22 mouse cellular contexts compared by ENCODE assay signal in the genomic region with DNA sequence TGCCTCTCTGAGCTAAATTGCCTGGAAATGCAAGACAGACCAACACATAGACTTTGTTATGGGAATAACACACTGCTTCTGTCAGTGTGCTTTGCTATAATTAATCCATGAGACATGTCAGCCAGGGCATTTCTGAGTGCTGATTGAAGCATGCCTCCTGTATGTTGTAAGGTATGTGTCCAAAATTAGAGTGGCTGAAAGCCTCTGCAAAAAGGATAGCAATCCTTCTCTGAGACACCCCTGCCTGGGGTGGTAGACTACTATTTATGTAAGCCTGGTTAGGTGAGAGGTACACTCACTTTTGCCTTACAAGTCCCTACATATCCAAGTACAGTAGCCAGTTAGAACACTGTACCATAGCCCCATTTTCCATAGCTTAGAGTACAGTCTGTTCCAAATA.
DNase-seq lines count a peak whose midpoint lies in the region; ATAC-seq and TF ChIP-seq lines count a peak whose summit lies in the region.
"Had no signal": no experiment of that assay in that cellular context is flagged by ENCODE, and none has a peak within 500 bp of the region (broad histone marks: within the 10 kb centered on the region; RNA-seq: fewer than 3 reads in every experiment).

No protein-coding gene starts in this region.

- H3K9ac ChIP-seq in heart, embryonic 13.5 days: no peak overlapping the region
- no peak overlapping the region for H3K9ac ChIP-seq in heart, embryonic 11.5 days (ENCODE audit: low read depth, low read length)
- H3K9ac ChIP-seq in heart, embryonic 15.5 days: no peak overlapping the region
- no peak overlapping the region for H3K9ac ChIP-seq in heart, postnatal 0 days (replicated peaks; ENCODE audit: low read depth, low read length)
- H3K9ac ChIP-seq: embryonic facial prominence, embryonic 13.5 days; embryonic facial prominence, embryonic 15.5 days; forebrain, embryonic 12.5 days had no signal

- intact Hi-C loops in heart, postnatal 25 days (cut with DNase I): no loop called here

- peaks cover 10% of the 10 kb centered on the region for H3K4me1 ChIP-seq in heart, embryonic 13.5 days
- H3K4me1 ChIP-seq in heart, embryonic 11.5 days (ENCODE audit: control insufficient read depth, insufficient read depth, low read length): no peaks in the 10 kb centered on the region
- peaks cover 8% of the 10 kb centered on the region for H3K4me1 ChIP-seq in heart, embryonic 15.5 days (replicated peaks)
- H3K4me1 ChIP-seq in heart, postnatal 0 days (ENCODE audit: control insufficient read depth, insufficient read depth): no peaks in the 10 kb centered on the region
- H3K4me1 ChIP-seq: embryonic facial prominence, embryonic 13.5 days; embryonic facial prominence, embryonic 15.5 days; forebrain, embryonic 10.5 days; forebrain, embryonic 12.5 days had no signal

- no peak for ATAC-seq in heart, embryonic 13.5 days (ENCODE audit: extremely low read depth, insufficient number of reproducible peaks, low FRiP score, low TSS enrichment)
- no peak for ATAC-seq in heart, embryonic 11.5 days (replicated peaks; ENCODE audit: insufficient number of reproducible peaks, low FRiP score, low TSS enrichment)
- ATAC-seq in heart, embryonic 15.5 days (replicated peaks; ENCODE audit: insufficient number of reproducible peaks, insufficient read depth, low FRiP score, low read depth): peak; percentile 58; the same call in 1 of the 2 replicates
- ATAC-seq in heart, postnatal 0 days (ENCODE audit: insufficient read depth, low read depth): peak; percentile 58
- ATAC-seq: forebrain, embryonic 14.5 days had no signal

- no peak for TF ChIP-seq EP300 in heart, postnatal 0 days (IDR thresholded peaks at IDR 0.05; ENCODE audit: low read depth)

- no peaks in the 10 kb centered on the region for H3K27me3 ChIP-seq in heart, embryonic 13.5 days (replicated peaks)
- no peaks in the 10 kb centered on the region for H3K27me3 ChIP-seq in heart, embryonic 11.5 days (ENCODE audit: control insufficient read depth, insufficient read depth, low read length)
- no peaks in the 10 kb centered on the region for H3K27me3 ChIP-seq in heart, embryonic 15.5 days
- no peaks in the 10 kb centered on the region for H3K27me3 ChIP-seq in heart, postnatal 0 days (ENCODE audit: control insufficient read depth, insufficient read depth, low read length)
- H3K27me3 ChIP-seq: embryonic facial prominence, embryonic 13.5 days; embryonic facial prominence, embryonic 15.5 days; forebrain, embryonic 12.5 days had no signal

- TF ChIP-seq CTCF in heart, postnatal 0 days (IDR thresholded peaks at IDR 0.05; ENCODE audit: low read depth): no peak

- no peaks in the 10 kb centered on the region for H3K9me3 ChIP-seq in heart, embryonic 13.5 days
- H3K9me3 ChIP-seq in heart, embryonic 11.5 days (replicated peaks; ENCODE audit: control insufficient read depth, low read length): no peaks in the 10 kb centered on the region
- no peaks in the 10 kb centered on the region for H3K9me3 ChIP-seq in heart, embryonic 15.5 days (replicated peaks)
- H3K9me3 ChIP-seq in heart, postnatal 0 days (replicated peaks; ENCODE audit: control insufficient read depth, low read length): no peaks in the 10 kb centered on the region
- H3K9me3 ChIP-seq: embryonic facial prominence, embryonic 13.5 days; embryonic facial prominence, embryonic 15.5 days; forebrain, embryonic 10.5 days; forebrain, embryonic 12.5 days had no signal

- peak overlapping the region; percentile 56 for H3K27ac ChIP-seq in heart, embryonic 13.5 days (replicated peaks)
- H3K27ac ChIP-seq in heart, embryonic 11.5 days (ENCODE audit: low read depth, low read length): no peak overlapping the region
- H3K27ac ChIP-seq in heart, embryonic 15.5 days: peak overlapping the region; percentile 66
- H3K27ac ChIP-seq in heart, postnatal 0 days (ENCODE audit: low read depth): no peak overlapping the region
- H3K27ac ChIP-seq: embryonic facial prominence, embryonic 13.5 days; embryonic facial prominence, embryonic 15.5 days; forebrain, embryonic 10.5 days; forebrain, embryonic 12.5 days had no signal

- H3K4me3 ChIP-seq in heart, embryonic 13.5 days: no peak overlapping the region
- no peak overlapping the region for H3K4me3 ChIP-seq in heart, embryonic 11.5 days (ENCODE audit: low read depth, low read length)
- no peak overlapping the region for H3K4me3 ChIP-seq in heart, embryonic 15.5 days
- H3K4me3 ChIP-seq in heart, postnatal 0 days (ENCODE audit: low read depth, low read length): no peak overlapping the region
- H3K4me3 ChIP-seq: embryonic facial prominence, embryonic 13.5 days; embryonic facial prominence, embryonic 15.5 days; erythroblast, embryonic 14.5 days; forebrain, embryonic 10.5 days; forebrain, embryonic 12.5 days had no signal

- no peak overlapping the region for H3K4me2 ChIP-seq in heart, embryonic 13.5 days
- no peak overlapping the region for H3K4me2 ChIP-seq in heart, embryonic 11.5 days
- peak overlapping the region; percentile 13; the same call in 1 of the 2 replicates for H3K4me2 ChIP-seq in heart, embryonic 15.5 days
- no peak overlapping the region for H3K4me2 ChIP-seq in heart, postnatal 0 days (ENCODE audit: low read depth, low read length)
- H3K4me2 ChIP-seq: embryonic facial prominence, embryonic 13.5 days; embryonic facial prominence, embryonic 15.5 days; forebrain, embryonic 12.5 days had no signal

- no peaks in the 10 kb centered on the region for H3K36me3 ChIP-seq in heart, embryonic 13.5 days
- no peaks in the 10 kb centered on the region for H3K36me3 ChIP-seq in heart, embryonic 11.5 days (ENCODE audit: control insufficient read depth, insufficient read depth, low read length)
- no peaks in the 10 kb centered on the region for H3K36me3 ChIP-seq in heart, embryonic 15.5 days
- H3K36me3 ChIP-seq in heart, postnatal 0 days (replicated peaks; ENCODE audit: control insufficient read depth, insufficient read depth, low read length): no peaks in the 10 kb centered on the region
- H3K36me3 ChIP-seq: embryonic facial prominence, embryonic 13.5 days; embryonic facial prominence, embryonic 15.5 days; forebrain, embryonic 10.5 days; forebrain, embryonic 12.5 days had no signal

- DNase-seq in heart, adult 9 months (ENCODE audit: low spot score in 2 of 2): no peak
- DNase-seq in heart, postnatal 0 days (ENCODE audit: low spot score): peak; percentile 25
- DNase-seq in heart, postnatal 25 days (ENCODE audit: low spot score): no peak
- DNase-seq: adrenal gland, adult 2 months; adrenal gland, postnatal 10 days; adrenal gland, postnatal 25 days; cerebellum, adult 11 months; cerebellum, adult 18-20 months; cerebellum, adult 8-10 months; cerebellum, adult 9-11 months; cerebellum, postnatal 14 days; cerebellum, postnatal 36 days; embryo, embryonic 11 days had no signal

Comparison
In these comparisons a context has a peak if more than half of its experiments do, and no peak if none do; other contexts are left out.
1. ATAC-seq: peak in heart, embryonic 15.5 days (single experiment) and heart, postnatal 0 days (single experiment); none in heart, embryonic 13.5 days (single experiment) and heart, embryonic 11.5 days (single experiment).
2. H3K27ac ChIP-seq: peak in heart, embryonic 13.5 days (single experiment) and heart, embryonic 15.5 days (single experiment); none in heart, embryonic 11.5 days (single experiment) and heart, postnatal 0 days (single experiment).